Mouse (Mus musculus) right cerebral cortex, adult 18-20 months (tissue): ENCODE data around the gene Cd320.
"Not testable (repeated sequence)": the region's sequence is repeated elsewhere in the genome, so short reads cannot be mapped to it uniquely, and the experiment has no call there.

Experiments used
- DNase-seq: peaks from one replicate; pipeline ENCODE4 v3.0.0; 2022; ENCODE audit warnings: mixed read lengths

Gene Cd320

GRCm38 (mm10) chr17:33826850-33827249 lies 16.0 kb upstream of the Cd320 start:
- DNase-seq = peak; percentile 67

GRCm38 (mm10) chr17:33828892-33829291 lies 14.0 kb upstream of the Cd320 start:
- no peak for DNase-seq

DNA sequence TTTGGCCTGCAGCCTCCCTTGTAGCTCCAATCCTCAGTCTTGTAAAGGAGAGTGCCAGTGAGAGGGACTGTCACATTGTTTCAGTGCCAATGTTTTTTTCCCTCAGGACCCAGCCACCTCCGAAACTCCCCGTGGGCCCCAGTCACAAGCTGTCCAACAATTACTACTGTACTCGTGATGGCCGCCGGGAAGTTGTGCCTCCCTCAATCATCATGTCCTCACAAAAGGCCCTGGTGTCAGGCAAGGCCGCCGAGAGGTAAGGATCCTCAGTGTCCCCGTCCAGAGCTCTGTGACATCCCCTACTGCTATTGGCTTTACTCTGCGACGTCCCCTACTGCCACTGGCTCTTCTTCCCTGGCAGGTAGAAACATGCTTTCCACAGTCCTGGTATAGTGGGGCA lies 13.3 kb upstream of the Cd320 start:
- DNase-seq = no peak

DNA sequence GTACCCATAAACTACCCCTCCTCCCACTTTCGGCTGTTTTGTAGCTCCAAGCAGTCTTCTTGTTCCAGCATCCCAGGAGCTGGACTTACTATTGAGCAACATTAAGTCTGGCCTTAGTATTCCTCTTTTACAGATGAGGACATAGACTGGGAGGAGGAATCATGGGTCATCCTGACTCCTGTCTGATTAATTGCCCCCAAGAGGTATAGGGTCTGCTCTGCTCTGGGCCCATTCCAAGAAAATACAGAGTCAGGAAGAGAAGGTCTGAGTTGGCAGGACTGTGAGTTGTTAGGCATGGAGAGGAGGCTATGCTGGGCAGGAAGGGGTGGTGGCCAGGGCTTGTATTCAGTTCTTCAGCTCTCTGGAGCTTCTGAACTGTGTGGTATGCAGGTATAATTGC lies 1.3 kb downstream of the Cd320 start:
- no peak for DNase-seq

DNA sequence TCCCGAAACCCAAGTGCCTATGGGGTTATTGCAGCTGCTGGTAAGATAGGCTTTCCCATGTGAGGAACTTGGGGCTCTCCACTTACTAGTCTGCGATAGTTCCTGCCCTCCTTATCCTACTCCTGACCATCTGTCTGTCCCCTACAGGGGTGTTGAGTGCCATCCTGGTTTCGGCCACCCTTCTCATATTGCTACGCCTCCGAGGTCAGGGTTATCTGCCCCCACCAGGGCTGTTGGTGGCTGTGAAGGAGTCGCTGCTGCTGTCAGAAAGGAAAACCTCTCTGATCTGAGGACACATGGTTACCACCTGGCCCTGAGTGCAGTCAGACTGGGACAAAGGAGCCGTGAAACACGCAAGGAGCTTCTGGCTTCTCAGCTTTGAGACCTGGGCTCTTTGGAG lies 5.2 kb downstream of the Cd320 start:
- DNase-seq = no peak

DNA sequence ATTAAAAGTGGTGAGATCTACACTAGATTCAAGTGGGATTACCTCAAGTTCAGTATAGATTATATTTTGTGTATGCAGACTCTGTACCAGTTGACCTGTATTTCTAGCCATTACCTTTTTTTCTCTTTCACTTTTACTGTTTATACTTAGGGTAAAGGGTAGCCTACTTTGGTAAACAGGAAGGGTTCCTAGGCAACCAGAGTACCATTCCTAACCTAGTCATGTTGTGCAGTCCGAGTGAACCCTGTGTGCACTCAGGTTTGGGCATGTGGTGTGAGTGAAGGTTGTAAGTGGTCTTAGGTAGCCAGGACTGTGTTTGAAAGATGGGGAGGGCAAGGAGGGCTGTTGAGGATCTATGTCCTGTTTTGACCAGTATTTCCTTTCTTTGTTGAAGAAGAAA lies 8.4 kb downstream of the Cd320 start:
- DNase-seq = no peak

- no peak for DNase-seq
These were observed 14.9 kb downstream of the Cd320 start for GRCm38 (mm10) chr17:33857816-33858215.

DNA sequence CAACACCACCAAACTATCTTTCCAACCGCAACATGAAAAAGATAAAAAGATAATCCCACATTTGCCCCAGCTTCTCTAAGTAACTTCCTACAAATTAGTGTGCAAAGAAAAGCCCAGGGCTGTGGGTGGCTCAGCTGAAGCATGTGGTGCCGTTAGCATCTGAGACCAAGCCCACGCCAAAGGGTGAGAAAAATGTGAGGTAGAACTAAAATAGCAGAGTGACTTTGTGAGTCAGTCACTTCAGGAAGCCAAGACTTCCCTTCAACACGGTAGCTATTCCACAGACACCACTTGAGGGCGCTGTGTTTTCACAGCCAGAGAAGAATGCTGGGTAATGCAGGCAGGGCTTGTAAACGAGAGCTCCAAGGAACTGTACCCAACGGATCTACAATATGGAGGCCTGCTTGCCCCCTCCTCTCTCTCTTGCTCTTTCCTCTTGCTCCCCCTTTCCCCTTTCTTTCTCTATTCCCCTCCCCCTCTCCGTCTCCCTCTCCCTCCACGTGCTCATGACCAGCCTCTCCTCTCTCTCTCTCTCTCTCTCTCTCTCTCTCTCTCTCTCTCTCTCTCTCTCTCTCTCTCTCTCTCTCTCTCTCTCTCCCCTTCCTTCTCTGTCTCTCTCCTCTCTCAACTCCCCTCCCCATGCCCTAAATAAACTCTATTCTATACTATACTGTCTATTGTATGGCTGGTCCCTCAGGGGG lies 22.6 kb downstream of the Cd320 start:
- DNase-seq = peak; percentile 92

DNA sequence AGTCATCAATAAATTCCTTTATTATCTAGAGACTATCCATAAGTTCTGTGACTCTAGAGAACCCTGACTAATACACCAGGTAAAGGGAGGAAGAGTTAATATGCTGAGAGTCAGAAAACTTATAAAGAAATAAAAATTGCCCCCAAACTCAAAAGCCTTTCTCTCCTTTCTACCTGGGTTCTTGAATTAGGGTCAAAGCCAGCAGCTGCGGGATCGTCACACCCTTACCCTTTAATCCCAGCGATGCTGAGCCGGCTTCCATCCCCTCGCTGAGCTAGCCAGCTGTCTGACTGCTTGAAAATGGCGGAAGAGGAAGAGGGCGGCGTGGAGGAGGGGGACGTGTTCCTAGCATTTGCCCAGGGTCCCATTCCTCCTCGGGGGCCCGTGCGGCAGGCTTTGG lies 30.6 kb downstream of the Cd320 start, which contains the start of gene Gm7029:
Gene Gm7029, plus strand, starts transcription at position 301 of the 400 bp plus-strand sequence.
- not testable (repeated sequence) for DNase-seq

GRCm38 (mm10) chr17:33874411-33874810 lies 31.5 kb downstream of the Cd320 start:
- DNase-seq = no peak

- not testable (repeated sequence) for DNase-seq
These were observed 32.9 kb downstream of the Cd320 start for GRCm38 (mm10) chr17:33875797-33876196.

DNA sequence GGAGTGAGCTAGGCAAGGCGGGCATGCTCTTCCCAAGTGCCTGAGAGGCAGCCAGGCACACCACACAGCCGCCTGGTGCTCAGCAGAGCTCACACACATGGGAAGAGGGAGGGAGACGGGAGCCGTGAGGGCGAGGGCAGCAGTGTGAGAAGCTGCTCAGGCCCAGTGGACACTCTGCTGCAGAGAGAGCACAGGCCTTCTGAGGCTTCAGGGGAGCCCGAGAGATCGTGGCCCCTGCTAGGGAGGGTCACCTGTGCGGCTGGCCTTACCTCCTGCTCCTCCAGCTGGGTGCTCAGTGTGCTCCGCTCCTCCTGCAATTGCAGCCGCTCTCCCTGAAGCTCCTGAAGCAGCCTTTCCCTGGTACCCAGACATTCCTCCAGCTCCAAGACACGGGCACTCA lies 41.4 kb downstream of the Cd320 start:
- DNase-seq = not testable (repeated sequence)

GRCm38 (mm10) chr17:33887802-33888201 lies 44.9 kb downstream of the Cd320 start:
- DNase-seq = not testable (repeated sequence)

- DNase-seq = not testable (repeated sequence)
These were observed 45.3 kb downstream of the Cd320 start for GRCm38 (mm10) chr17:33888230-33888629.

GRCm38 (mm10) chr17:33889941-33890532 lies 47.1 kb downstream of the Cd320 start:
- not testable (repeated sequence) for DNase-seq

GRCm38 (mm10) chr17:33890533-33891059 lies 47.7 kb downstream of the Cd320 start, which contains the start of gene Kifc1:
Kifc1 (minus strand) TSS chr17:33890661.
- DNase-seq = peak; percentile 100

- DNase-seq = no peak
These were observed 48.5 kb downstream of the Cd320 start for GRCm38 (mm10) chr17:33891357-33891756.

GRCm38 (mm10) chr17:33891892-33892291 lies 49.0 kb downstream of the Cd320 start:
- DNase-seq = not testable (repeated sequence)

GRCm38 (mm10) chr17:33892429-33892828 lies 49.5 kb downstream of the Cd320 start:
- no peak for DNase-seq

DNA sequence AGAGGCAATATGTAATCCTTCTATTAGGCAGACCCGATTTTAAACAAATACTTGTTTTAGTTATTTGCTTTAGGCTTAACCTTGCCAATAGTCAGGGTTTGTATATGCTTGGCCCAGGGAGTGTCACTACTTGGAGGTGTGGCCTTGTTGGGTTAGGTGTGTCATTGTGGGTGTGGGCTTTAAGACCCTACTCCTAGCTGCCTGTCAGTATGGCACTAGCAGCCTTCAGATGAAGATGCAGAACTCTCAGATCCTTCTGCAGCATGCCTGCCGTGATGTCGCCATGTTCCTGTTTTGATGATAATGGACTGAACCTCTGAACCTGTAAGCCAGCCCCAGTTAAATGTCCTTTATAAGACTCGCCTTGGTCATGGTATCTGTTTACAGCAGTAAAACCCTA lies 50.1 kb downstream of the Cd320 start:
- DNase-seq = not testable (repeated sequence)

GRCm38 (mm10) chr17:33897114-33897794 lies 54.4 kb downstream of the Cd320 start:
- no peak for DNase-seq

DNA sequence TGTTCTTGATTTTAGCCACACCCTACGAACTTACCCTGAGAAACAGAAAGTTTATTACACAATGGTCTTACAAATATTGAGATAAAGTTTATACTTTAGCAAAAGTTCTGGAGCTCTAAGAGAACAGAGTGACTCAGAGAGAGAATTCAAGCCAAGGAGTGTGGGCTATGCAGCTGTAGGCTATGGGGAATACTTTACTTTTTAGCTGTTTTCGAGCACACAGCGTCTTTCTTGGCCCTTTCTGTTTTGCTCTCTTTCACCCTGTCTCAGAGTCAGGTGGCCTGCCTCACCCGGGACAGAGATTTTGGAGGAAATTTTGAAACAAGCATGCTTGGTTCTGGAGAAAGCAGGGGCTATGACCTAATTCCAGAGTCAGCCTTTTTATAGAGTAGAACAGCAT lies 55.3 kb downstream of the Cd320 start:
- DNase-seq = not testable (repeated sequence)
